Mouse (Mus musculus): Measurements from ENCODE around the gene Chac1. TPM values are rescaled to one million over a fixed set of nuclear protein-coding genes. Genes with fewer than 3 reads are reported as not detected.

The Chac1 gene
- polyA plus RNA-seq, 1 experiment = 273 TPM

DNA sequence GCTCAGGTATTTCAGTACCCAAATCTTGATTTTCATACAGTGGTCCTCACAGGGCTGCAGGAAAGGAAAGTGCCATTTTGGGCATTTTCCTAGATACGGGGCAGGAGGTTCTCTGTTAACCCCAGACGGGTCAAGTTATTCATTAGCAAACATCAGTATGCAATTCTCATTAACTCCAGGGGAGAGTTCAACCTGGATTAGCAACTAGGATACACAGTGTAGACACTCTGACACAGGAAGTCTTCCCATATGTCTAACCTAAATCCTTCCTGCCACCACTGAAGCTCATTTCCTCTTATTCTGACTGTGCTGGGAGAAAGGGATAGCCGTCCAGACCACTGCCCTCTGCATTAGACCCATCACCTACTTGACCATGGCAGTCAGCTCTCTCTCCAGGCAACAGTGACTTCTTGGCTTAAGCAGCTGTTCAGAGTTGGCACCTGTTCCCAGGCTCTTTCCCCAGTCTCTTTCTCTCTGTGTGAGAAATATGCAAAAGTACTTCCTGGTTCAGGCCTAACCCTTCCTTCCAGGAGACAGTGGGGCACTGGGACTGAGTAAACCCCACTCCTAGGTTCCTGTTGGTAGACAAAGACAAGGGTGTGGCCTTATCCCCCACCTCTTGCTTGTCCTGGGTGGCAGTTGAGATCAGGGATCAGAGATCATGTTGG lies 32.9 kb upstream of the Chac1 start:
- Histone ChIP-seq H3ac (ENCODE audit: control insufficient read depth, insufficient read length) (no peak overlapping the region), H3K79me2 (ENCODE audit: control insufficient read depth, insufficient read depth) (no peaks in the 10 kb centered on the region), H3K27me3 (ENCODE audit: control insufficient read depth, insufficient read depth, insufficient read length) (no peaks in the 10 kb centered on the region), H3K36me3 (ENCODE audit: control insufficient read depth, insufficient read depth) (no peaks in the 10 kb centered on the region), H3K4me3 (no peak overlapping the region), H3K4me2 (ENCODE audit: low read depth) (no peak overlapping the region)
- TF ChIP-seq E2F4 (IDR thresholded peaks at IDR 0.05; ENCODE audit: insufficient read depth) (no peak), MYOD1 (IDR thresholded peaks at IDR 0.05; ENCODE audit: control insufficient read depth in 1 of 3, insufficient read length in 2 of 3, low read depth in 2 of 3) (peak in 2 of 3 experiments; percentile 27 to 54), MYOG (IDR thresholded peaks at IDR 0.05; ENCODE audit: control insufficient read depth in 1 of 3, insufficient read depth in 1 of 3, insufficient read length in 2 of 3, low read depth in 2 of 3) (peak in 2 of 3 experiments; percentile 17 to 77)

DNA sequence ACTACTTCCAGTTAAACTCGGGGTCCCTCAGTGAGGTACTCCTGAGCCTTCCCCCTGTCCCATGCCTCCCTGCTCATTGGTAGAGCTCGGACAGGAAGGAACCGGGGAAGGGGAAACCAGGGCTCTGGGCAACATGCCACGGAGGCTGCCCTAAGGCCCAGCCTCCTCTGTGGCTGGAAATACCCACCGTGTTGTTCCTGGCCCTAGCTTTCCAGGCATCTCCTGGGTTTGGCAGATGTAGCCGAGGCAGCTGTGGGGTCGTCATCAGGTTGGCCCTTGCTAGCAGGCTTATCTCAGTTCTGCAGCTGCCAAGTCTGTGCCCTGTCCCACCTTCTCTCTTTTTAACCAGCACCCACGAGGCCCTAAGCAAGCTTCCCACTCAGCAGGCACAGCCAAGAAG lies 30.5 kb upstream of the Chac1 start:
- no peaks in the 10 kb centered on the region for H3K36me3 ChIP-seq (ENCODE audit: control insufficient read depth, insufficient read depth)
- H3K4me3 ChIP-seq = no peak overlapping the region
- TF ChIP-seq SRF (IDR thresholded peaks at IDR 0.05; ENCODE audit: control insufficient read depth, insufficient read length, low read depth) (no peak), MYOG (IDR thresholded peaks at IDR 0.05; ENCODE audit: control insufficient read depth in 1 of 3, insufficient read depth in 1 of 3, insufficient read length in 2 of 3, low read depth in 2 of 3) (peak in 1 of 3 experiments; percentile 41), MYOD1 (IDR thresholded peaks at IDR 0.05; ENCODE audit: control insufficient read depth in 1 of 3, insufficient read length in 2 of 3, low read depth in 2 of 3) (peak in 1 of 3 experiments; percentile 23)
- H3ac ChIP-seq (ENCODE audit: control insufficient read depth, insufficient read length) = no peak overlapping the region
- H3K79me2 ChIP-seq (ENCODE audit: control insufficient read depth, insufficient read depth) = no peaks in the 10 kb centered on the region
- H3K27me3 ChIP-seq (ENCODE audit: control insufficient read depth, insufficient read depth, insufficient read length) = peaks cover 16% of the 10 kb centered on the region
- H3K4me2 ChIP-seq (ENCODE audit: low read depth) = no peak overlapping the region

DNA sequence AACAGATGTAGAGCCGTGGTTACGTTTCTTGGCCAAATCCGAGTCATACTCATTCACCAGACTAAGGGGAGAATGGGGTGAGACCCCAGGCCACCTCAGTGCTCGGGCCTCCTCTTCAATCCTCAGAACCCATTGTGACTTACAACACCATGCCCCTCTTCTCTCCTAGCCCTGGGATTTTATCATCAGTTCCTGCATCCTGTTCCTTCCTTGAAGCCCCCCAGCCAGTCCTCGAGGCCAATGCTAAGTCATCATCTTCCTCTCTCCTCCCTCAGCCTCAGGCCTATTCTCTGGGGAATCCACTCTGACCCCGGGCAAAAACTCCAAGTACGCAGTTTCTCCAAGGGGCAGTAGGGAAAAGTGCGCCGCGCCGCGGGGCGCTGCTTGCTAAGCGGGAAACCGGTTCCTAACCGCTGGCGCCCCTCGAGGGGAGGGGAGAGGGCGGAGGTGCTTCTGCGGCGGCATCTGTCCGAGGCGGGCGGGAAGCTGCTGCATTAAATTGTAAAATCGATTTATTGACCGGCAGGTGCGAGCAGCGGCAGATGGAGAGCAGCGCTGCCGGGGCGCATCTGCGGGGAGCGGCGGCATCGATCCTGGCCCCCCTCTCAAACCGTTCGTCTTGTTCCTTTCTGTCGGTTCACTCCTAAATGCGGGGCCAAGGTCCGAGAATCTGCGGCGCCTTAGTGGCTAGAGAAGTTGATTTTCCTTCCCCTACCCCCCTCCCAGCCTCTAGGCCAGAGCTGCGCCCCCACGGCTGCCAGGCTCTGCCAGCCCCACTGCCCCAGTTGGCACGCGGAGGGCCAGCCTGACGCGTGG lies 29.1 kb upstream of the Chac1 start:
- TF ChIP-seq SRF (IDR thresholded peaks at IDR 0.05; ENCODE audit: control insufficient read depth, insufficient read length, low read depth) (no peak), TCF12 (IDR thresholded peaks at IDR 0.05; ENCODE audit: insufficient read depth, poor library complexity, severe bottlenecking) (no peak), MAX (IDR thresholded peaks at IDR 0.05; ENCODE audit: low read depth) (no peak), MYOD1 (IDR thresholded peaks at IDR 0.05; ENCODE audit: control insufficient read depth in 1 of 3, insufficient read length in 2 of 3, low read depth in 2 of 3) (no peak), POLR2AphosphoS2 (IDR thresholded peaks at IDR 0.05; ENCODE audit: insufficient read length, low read depth) (no peak), CEBPB (IDR thresholded peaks at IDR 0.05; ENCODE audit: insufficient read depth, poor library complexity, severe bottlenecking) (no peak), POLR2A (IDR thresholded peaks at IDR 0.05; ENCODE audit: insufficient read length, low read depth) (no peak), TCF3 (IDR thresholded peaks at IDR 0.05; ENCODE audit: insufficient read length, low read depth) (no peak), USF1 (IDR thresholded peaks at IDR 0.05; ENCODE audit: low read depth) (no peak), REST (IDR thresholded peaks at IDR 0.05; ENCODE audit: insufficient read depth, insufficient read length) (no peak), E2F4 (IDR thresholded peaks at IDR 0.05; ENCODE audit: insufficient read depth) (no peak), MYOG (IDR thresholded peaks at IDR 0.05; ENCODE audit: control insufficient read depth in 1 of 3, insufficient read depth in 1 of 3, insufficient read length in 2 of 3, low read depth in 2 of 3) (no peak)
- Histone ChIP-seq H3K79me2 (ENCODE audit: control insufficient read depth, insufficient read depth) (no peaks in the 10 kb centered on the region), H3K36me3 (ENCODE audit: control insufficient read depth, insufficient read depth) (no peaks in the 10 kb centered on the region), H3K4me2 (ENCODE audit: low read depth) (no peak overlapping the region), H3ac (ENCODE audit: control insufficient read depth, insufficient read length) (no peak overlapping the region), H3K27me3 (ENCODE audit: control insufficient read depth, insufficient read depth, insufficient read length) (peaks cover 29% of the 10 kb centered on the region), H3K4me3 (no peak overlapping the region)

DNA sequence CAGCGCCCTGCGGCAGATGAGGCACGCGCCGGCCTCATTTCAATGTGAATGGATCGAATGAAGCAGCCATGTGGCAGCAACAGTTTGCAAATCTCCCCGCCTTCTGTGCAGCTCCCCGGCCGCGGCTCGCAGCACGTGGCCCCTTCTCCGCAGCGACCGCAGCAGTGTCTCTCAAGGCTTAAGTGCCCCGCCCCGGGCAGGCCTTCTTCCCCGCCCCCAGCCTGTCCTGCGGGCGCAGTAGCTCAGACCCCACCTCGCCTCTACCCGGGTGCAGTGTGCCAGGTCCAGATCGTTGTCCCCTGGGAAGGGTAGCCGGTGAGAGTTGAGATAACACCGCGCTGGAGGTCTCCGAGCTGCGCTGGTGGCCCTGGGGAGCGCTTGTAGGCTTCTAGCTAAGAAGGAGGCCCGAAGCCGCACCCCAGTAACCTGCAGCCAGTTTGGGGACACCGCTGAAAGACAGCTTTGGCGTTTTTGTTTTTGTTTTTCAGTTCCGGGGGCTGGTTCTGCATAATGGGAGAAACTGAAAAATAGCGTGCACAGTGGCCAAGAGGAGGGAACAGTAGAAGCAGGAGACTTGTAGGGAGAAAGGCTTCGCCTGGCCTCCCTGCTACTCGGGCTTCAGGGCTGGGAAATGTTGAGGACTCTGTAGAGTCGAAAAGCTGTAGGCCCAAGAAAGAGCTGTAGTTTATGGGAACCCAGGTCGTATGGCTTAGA lies 28.3 kb upstream of the Chac1 start:
- Histone ChIP-seq H3ac (ENCODE audit: control insufficient read depth, insufficient read length) (no peak overlapping the region), H3K36me3 (ENCODE audit: control insufficient read depth, insufficient read depth) (no peaks in the 10 kb centered on the region), H3K4me2 (ENCODE audit: low read depth) (no peak overlapping the region), H3K27me3 (ENCODE audit: control insufficient read depth, insufficient read depth, insufficient read length) (peaks cover 35% of the 10 kb centered on the region), H3K4me3 (no peak overlapping the region), H3K79me2 (ENCODE audit: control insufficient read depth, insufficient read depth) (no peaks in the 10 kb centered on the region)
- no peak for TF ChIP-seq TCF12 (IDR thresholded peaks at IDR 0.05; ENCODE audit: insufficient read depth, poor library complexity, severe bottlenecking)
- TF ChIP-seq MYOD1 (IDR thresholded peaks at IDR 0.05; ENCODE audit: control insufficient read depth in 1 of 3, insufficient read length in 2 of 3, low read depth in 2 of 3) = no peak
- TF ChIP-seq SRF (IDR thresholded peaks at IDR 0.05; ENCODE audit: control insufficient read depth, insufficient read length, low read depth) = no peak
- TF ChIP-seq CEBPB (IDR thresholded peaks at IDR 0.05; ENCODE audit: insufficient read depth, poor library complexity, severe bottlenecking) = no peak
- TF ChIP-seq MYOG (IDR thresholded peaks at IDR 0.05; ENCODE audit: control insufficient read depth in 1 of 3, insufficient read depth in 1 of 3, insufficient read length in 2 of 3, low read depth in 2 of 3) = no peak
- no peak for TF ChIP-seq POLR2A (IDR thresholded peaks at IDR 0.05; ENCODE audit: insufficient read length, low read depth)
- TF ChIP-seq REST (IDR thresholded peaks at IDR 0.05; ENCODE audit: insufficient read depth, insufficient read length) = no peak
- TF ChIP-seq MAX (IDR thresholded peaks at IDR 0.05; ENCODE audit: low read depth) = no peak
- no peak for TF ChIP-seq POLR2AphosphoS2 (IDR thresholded peaks at IDR 0.05; ENCODE audit: insufficient read length, low read depth)
- TF ChIP-seq USF1 (IDR thresholded peaks at IDR 0.05; ENCODE audit: low read depth) = no peak
- no peak for TF ChIP-seq E2F4 (IDR thresholded peaks at IDR 0.05; ENCODE audit: insufficient read depth)
- no peak for TF ChIP-seq TCF3 (IDR thresholded peaks at IDR 0.05; ENCODE audit: insufficient read length, low read depth)

All from myocyte (in vitro differentiated cells).